Mouse (Mus musculus) spleen, adult 10 weeks (tissue): ENCODE measurements around the gene Vmn1r139. TPM values are rescaled to one million over a fixed set of nuclear protein-coding genes. Genes with fewer than 3 reads are reported as not detected.

Experiments
- polyA plus RNA-seq: library from polyadenylated mRNA; stranded (reverse); fragments of 350-450 nt; fragmentation: Illumina TruSeq; extraction: RNeasy Lipid Tissue Mini Kit (QIAGEN cat#74804); gene quantifications from one replicate; pipeline ENCODE4 v1.2.3, GENCODE M21; 2015; ENCODE audit warnings: low replicate concordance; ENCODE audit not compliant: insufficient read depth

The Vmn1r139 gene
- polyA plus RNA-seq, result not detected

GRCm38 (mm10) chr7:22068757-22069156, at the start of gene Vmn1r139:
Vmn1r139 (plus strand) TSS chr7:22069057.

DNA sequence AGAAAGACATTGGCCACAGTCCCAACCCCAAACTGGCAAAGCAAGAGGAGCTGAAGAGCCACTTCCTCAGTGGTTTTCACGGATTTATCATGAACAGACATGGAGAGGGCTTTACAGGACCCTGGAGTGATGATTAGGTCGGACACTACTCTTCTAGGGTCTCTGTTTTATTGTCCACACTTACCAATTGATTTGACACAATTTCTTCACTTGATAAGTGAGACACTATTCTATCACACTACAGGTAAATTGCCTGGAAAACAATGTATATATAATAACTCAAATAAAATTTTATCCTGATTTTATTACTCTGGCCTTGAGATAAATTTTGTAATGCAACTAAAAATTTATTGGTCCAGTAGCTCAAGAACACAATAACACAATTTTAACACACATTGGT, 40.1 kb upstream of the Vmn1r139 start, which contains the start of gene Vmn1r138:
Vmn1r138 (minus strand) TSS at position 101 of the 400 bp plus-strand sequence.

DNA sequence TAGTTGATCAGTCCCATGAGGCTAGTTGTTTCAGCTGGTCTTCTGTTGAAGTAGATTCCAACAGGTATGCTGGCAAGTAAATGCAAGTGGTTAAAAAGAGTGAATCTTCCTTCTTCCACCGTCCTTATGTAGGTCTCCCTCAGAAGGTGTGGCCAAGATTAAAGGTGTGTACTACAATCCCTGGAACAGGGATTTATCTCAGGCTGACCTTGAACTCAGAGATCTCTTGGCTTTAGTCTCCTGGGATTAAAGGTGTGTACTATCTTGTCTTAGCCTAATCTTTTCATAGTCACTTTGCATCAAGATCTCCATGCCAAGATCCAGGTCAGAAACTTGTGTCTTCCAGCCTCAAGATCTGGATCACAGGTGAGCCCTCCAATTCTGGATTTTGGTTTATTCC, 12.7 kb upstream of the Vmn1r139 start, which contains the start of gene Gm6176:
Gm6176 (minus strand) TSS at position 101 of the 400 bp plus-strand sequence.

DNA sequence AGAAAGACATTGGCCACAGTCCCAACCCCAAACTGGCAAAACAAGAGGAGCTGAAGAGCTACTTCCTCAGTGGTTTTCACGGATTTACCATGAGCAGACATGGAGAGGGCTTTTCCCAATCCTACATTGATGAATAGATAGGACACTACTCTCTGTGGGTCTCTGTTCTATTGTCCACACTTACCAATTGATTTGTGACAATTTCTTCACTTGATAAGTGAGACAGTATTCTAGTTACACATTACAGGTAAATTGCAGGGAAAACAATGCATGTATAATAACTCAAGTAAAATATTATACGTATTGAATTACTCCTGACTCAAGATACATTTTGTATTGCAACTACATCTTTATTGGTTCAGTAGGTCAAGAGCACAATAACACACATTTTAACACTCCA, 49.3 kb downstream of the Vmn1r139 start, which contains the start of gene Gm16451:
Gm16451 (minus strand) TSS at position 101 of the 400 bp plus-strand sequence.

GRCm38 (mm10) chr7:22134641-22135040, 65.8 kb downstream of the Vmn1r139 start, which contains the start of gene Gm10666:
Gm10666 (minus strand) TSS chr7:22134741.

Other genes with a start within 250 kb of the Vmn1r139 start
- not detected for gene Vmn1r135, start 236.7 kb upstream of the Vmn1r139 start, polyA plus RNA-seq
- not detected for gene Gm5725, start 224.8 kb upstream of the Vmn1r139 start, polyA plus RNA-seq
- not detected for gene Gm5891, start 147.8 kb upstream of the Vmn1r139 start, polyA plus RNA-seq
- gene Vmn1r137, start 74.5 kb upstream of the Vmn1r139 start, polyA plus RNA-seq, result not detected
- not detected for gene Vmn1r138, start 40.2 kb upstream of the Vmn1r139 start, polyA plus RNA-seq
- not detected for gene Gm6176, start 12.8 kb upstream of the Vmn1r139 start, polyA plus RNA-seq
- gene Gm16451, start 49.2 kb downstream of the Vmn1r139 start, polyA plus RNA-seq, result not detected
- gene Gm10666, start 65.7 kb downstream of the Vmn1r139 start, polyA plus RNA-seq, result not detected
- gene Vmn1r142, start 95.0 kb downstream of the Vmn1r139 start, polyA plus RNA-seq, result not detected
- not detected for gene Vmn1r143, start 120.3 kb downstream of the Vmn1r139 start, polyA plus RNA-seq
- not detected for gene Gm8653, start 132.2 kb downstream of the Vmn1r139 start, polyA plus RNA-seq
- not detected for gene Gm8453, start 160.4 kb downstream of the Vmn1r139 start, polyA plus RNA-seq